Mouse (Mus musculus) megakaryocyte, embryonic 14.5 days (primary cell): ENCODE data around the gene Zfp664.

ENCODE experiments used
- FLI1 ChIP-seq: IDR thresholded peaks from 2 replicates; pipeline ENCODE4 v1.6.1; 2012; ENCODE audit warnings: low read length, inconsistent platforms, mixed read lengths
- GATA1 ChIP-seq: IDR thresholded peaks from 3 replicates; pipeline ENCODE4 v1.6.1; 2012; ENCODE audit warnings: mixed read lengths, low read length, inconsistent platforms, borderline replicate concordance

- TF ChIP-seq GATA1 (no peak), FLI1 (no peak)
These were observed 10.9 kb upstream of the Zfp664 start for GRCm38 (mm10) chr5:124851572-124851971.
